ENCODE assay signal across 28 mouse cellular contexts in the genomic region with DNA sequence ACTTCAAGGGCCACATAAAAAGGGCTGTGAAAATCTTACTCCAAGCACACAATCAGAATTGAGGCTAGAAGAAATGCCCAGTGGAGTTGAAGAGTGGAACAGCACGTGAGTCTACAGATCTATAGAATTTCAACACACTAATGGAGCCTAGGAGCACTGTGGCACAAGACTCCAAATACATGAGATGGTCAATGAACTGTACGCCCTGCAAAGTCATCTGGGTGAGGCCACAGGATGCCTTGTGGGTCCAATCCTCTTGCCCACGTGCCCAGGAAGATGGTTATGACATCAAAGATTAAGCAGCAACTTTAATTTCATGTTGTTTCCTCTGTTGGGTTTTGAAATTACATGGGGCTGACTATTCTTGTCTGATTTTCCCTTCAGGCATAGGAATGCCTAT. TPM values are rescaled to one million over a fixed set of nuclear protein-coding genes. Genes with fewer than 3 reads are reported as not detected.
DNase-seq lines count a peak whose midpoint lies in the region; ATAC-seq and TF ChIP-seq lines count a peak whose summit lies in the region.
"Had no signal": no experiment of that assay in that cellular context is flagged by ENCODE, and none has a peak within 500 bp of the region (broad histone marks: within the 10 kb centered on the region; RNA-seq: fewer than 3 reads in every experiment).

No protein-coding gene starts in this region.

- no peak for DNase-seq in heart, postnatal 25 days (ENCODE audit: low spot score)
- peak; percentile 49 for DNase-seq in 416B (ENCODE audit: low read depth)
- DNase-seq in fat pad, adult 2 months (ENCODE audit: extremely low read depth, low read depth, low spot score): peak; percentile 33
- no peak for DNase-seq in liver, postnatal 0 days
- no peak for DNase-seq in layer of hippocampus, adult 2 months (ENCODE audit: low spot score in 2 of 2)
- DNase-seq in urinary bladder, postnatal 14 days (ENCODE audit: low spot score): no peak
- DNase-seq: adrenal gland, adult 2 months; cerebellum, adult 11 months; cerebellum, adult 9-11 months; gastrocnemius, adult 2 months; heart, postnatal 14 days; kidney, adult 18-20 months; lung, adult 2 months; lung, postnatal 14 days; retina, postnatal 1 day; thymus, postnatal 25 days had no signal

- no peak for ATAC-seq in heart, embryonic 13.5 days (ENCODE audit: extremely low read depth, insufficient number of reproducible peaks, low FRiP score, low TSS enrichment)
- ATAC-seq in liver, postnatal 0 days: peak; percentile 74
- ATAC-seq in forebrain, embryonic 12.5 days (ENCODE audit: low FRiP score): no peak
- ATAC-seq: forebrain, embryonic 13.5 days; inflammation-experienced regulatory T-cells, adult 6 months; midbrain, embryonic 15.5 days; Patski had no signal

- no peaks in the 10 kb centered on the region for H3K9me3 ChIP-seq in heart, embryonic 13.5 days
- no peaks in the 10 kb centered on the region for H3K9me3 ChIP-seq in liver, postnatal 0 days (ENCODE audit: low read length)
- no peaks in the 10 kb centered on the region for H3K9me3 ChIP-seq in forebrain, embryonic 12.5 days
- H3K9me3 ChIP-seq: embryonic facial prominence, embryonic 10.5 days; forebrain, embryonic 13.5 days; G1E; limb, embryonic 12.5 days; midbrain, embryonic 15.5 days; neural tube, embryonic 12.5 days had no signal

- H3K27ac ChIP-seq in heart, embryonic 13.5 days (replicated peaks): peak overlapping the region; percentile 62; the same call in 1 of the 2 replicates
- peak overlapping the region; percentile 30; the same call in 1 of the 2 replicates for H3K27ac ChIP-seq in liver, postnatal 0 days (ENCODE audit: low read depth)
- no peak overlapping the region for H3K27ac ChIP-seq in layer of hippocampus, adult 2 months
- H3K27ac ChIP-seq in forebrain, embryonic 12.5 days: no peak overlapping the region
- H3K27ac ChIP-seq: embryonic facial prominence, embryonic 10.5 days; forebrain, embryonic 13.5 days; gastrocnemius, adult 2 months; hindbrain, embryonic 14.5 days; limb, embryonic 12.5 days; midbrain, embryonic 15.5 days; neural tube, embryonic 12.5 days had no signal

- H3K27me3 ChIP-seq in heart, embryonic 13.5 days (replicated peaks): no peaks in the 10 kb centered on the region
- H3K27me3 ChIP-seq in liver, postnatal 0 days (ENCODE audit: insufficient read depth, low read length): no peaks in the 10 kb centered on the region
- no peaks in the 10 kb centered on the region for H3K27me3 ChIP-seq in forebrain, embryonic 12.5 days
- H3K27me3 ChIP-seq: CH12.LX; forebrain, embryonic 13.5 days; limb, embryonic 12.5 days; midbrain, embryonic 15.5 days; neural tube, embryonic 12.5 days; Patski had no signal

- 80% methylated on average over 3 of the region's 3 CpGs for WGBS in heart, embryonic 13.5 days
- 47% methylated on average over 3 of the region's 3 CpGs for WGBS in liver, postnatal 0 days (ENCODE audit: insufficient replicate concordance)
- 58% methylated on average over 3 of the region's 3 CpGs for WGBS in forebrain, embryonic 12.5 days

- peaks cover 58% of the 10 kb centered on the region for H3K4me1 ChIP-seq in heart, embryonic 13.5 days
- H3K4me1 ChIP-seq in liver, postnatal 0 days (ENCODE audit: insufficient read depth): peaks cover 9% of the 10 kb centered on the region
- peaks cover 8% of the 10 kb centered on the region; the same call in 1 of the 2 replicates for H3K4me1 ChIP-seq in forebrain, embryonic 12.5 days
- H3K4me1 ChIP-seq: midbrain, embryonic 15.5 days; neural tube, embryonic 12.5 days had no signal

- intact Hi-C loops in heart, postnatal 25 days (cut with DNase I): no loop called here

- no peaks in the 10 kb centered on the region for H3K36me3 ChIP-seq in heart, embryonic 13.5 days
- 0 out of 2 replicates have a peak, but pooled peaks cover 2% of the 10 kb centered on the region for H3K36me3 ChIP-seq in liver, postnatal 0 days (replicated peaks; ENCODE audit: insufficient read depth, low read length)
- no peaks in the 10 kb centered on the region for H3K36me3 ChIP-seq in forebrain, embryonic 12.5 days (replicated peaks)
- H3K36me3 ChIP-seq: embryonic facial prominence, embryonic 10.5 days; G1E; limb, embryonic 12.5 days; midbrain, embryonic 15.5 days; neural tube, embryonic 12.5 days had no signal

- H3K9ac ChIP-seq in heart, embryonic 13.5 days: no peak overlapping the region
- no peak overlapping the region for H3K9ac ChIP-seq in liver, postnatal 0 days (replicated peaks)
- no peak overlapping the region for H3K9ac ChIP-seq in forebrain, embryonic 12.5 days
- H3K9ac ChIP-seq: forebrain, embryonic 13.5 days; hindbrain, embryonic 14.5 days; limb, embryonic 12.5 days; midbrain, embryonic 15.5 days; neural tube, embryonic 12.5 days had no signal

- TF ChIP-seq EP300 in liver, postnatal 0 days (IDR thresholded peaks at IDR 0.05; ENCODE audit: low read depth): peak; percentile 33; the same call in 1 of the 2 replicates

- H3K4me2 ChIP-seq in heart, embryonic 13.5 days: peak overlapping the region; percentile 52; the same call in 1 of the 2 replicates
- no peak overlapping the region for H3K4me2 ChIP-seq in liver, postnatal 0 days (ENCODE audit: low read depth, low read length)
- no peak overlapping the region for H3K4me2 ChIP-seq in forebrain, embryonic 12.5 days
- H3K4me2 ChIP-seq: forebrain, embryonic 13.5 days; hindbrain, embryonic 14.5 days; limb, embryonic 12.5 days; midbrain, embryonic 15.5 days; neural tube, embryonic 12.5 days had no signal

- H3K4me3 ChIP-seq in heart, embryonic 13.5 days: no peak overlapping the region
- H3K4me3 ChIP-seq in liver, postnatal 0 days (ENCODE audit: low read depth, low read length): no peak overlapping the region
- no peak overlapping the region for H3K4me3 ChIP-seq in layer of hippocampus, adult 2 months
- H3K4me3 ChIP-seq in forebrain, embryonic 12.5 days (replicated peaks): no peak overlapping the region
- H3K4me3 ChIP-seq: embryonic facial prominence, embryonic 10.5 days; forebrain, embryonic 13.5 days; gastrocnemius, adult 2 months; limb, embryonic 12.5 days; midbrain, embryonic 15.5 days; neural tube, embryonic 12.5 days had no signal

- no peak for TF ChIP-seq CTCF in liver, postnatal 0 days (IDR thresholded peaks at IDR 0.05; ENCODE audit: low read depth)
- TF ChIP-seq CTCF in layer of hippocampus, adult 2 months (conservative IDR thresholded peaks at IDR 0.05): no peak

RNA-seq across cellular contexts. Expression of gene Golim4, which starts 30.4 kb away (rescaled TPM):
- 43.9 and 44.1 TPM in 2 replicates for polyA plus RNA-seq in heart, embryonic 13.5 days (2015; fragmentation: Nextera tagmentation; extraction: Ambion mirVana)
- 10 to 100 TPM; 15.3 to 22.8 TPM for total RNA-seq in heart, postnatal 25 days (2021)
- 24.7 and 29.1 TPM in 2 replicates for polyA plus RNA-seq in liver, postnatal 0 days (2015; fragmentation: Nextera tagmentation; extraction: Ambion mirVana)
- 10 to 100 TPM; 26.2 to 31.5 TPM for total RNA-seq in layer of hippocampus, adult 2 months (2021)
- 57.6 and 60.1 TPM in 2 replicates for polyA plus RNA-seq in forebrain, embryonic 12.5 days (2016; fragmentation: Nextera tagmentation; extraction: Ambion mirVana)

Comparison
In these comparisons a context has a peak if more than half of its experiments do, and no peak if none do; other contexts are left out.
1. H3K27ac ChIP-seq: peak in heart, embryonic 13.5 days (single experiment) and liver, postnatal 0 days (single experiment); none in layer of hippocampus, adult 2 months (single experiment) and forebrain, embryonic 12.5 days (single experiment).
2. DNase-seq: peak in 416B (single experiment) and fat pad, adult 2 months (single experiment); none in heart, postnatal 25 days (single experiment), liver, postnatal 0 days (single experiment), layer of hippocampus, adult 2 months (0 of 2) and urinary bladder, postnatal 14 days (single experiment).